Mouse (Mus musculus) mouse trophoblast stem cell (cell line): ENCODE results near the gene Tcap.
"Not testable (repeated sequence)": the region's sequence is repeated elsewhere in the genome, so short reads cannot be mapped to it uniquely, and the experiment has no call there.

ENCODE experiments used
- in situ Hi-C, 2 experiments: fragments of 300-500 bp; cut with MseI, MboI; formaldehyde crosslinking; loops; 2 replicates in 1 of 2; 3 replicates in 1 of 2; pipeline ENCODE4 v1.15.1; 2025

Tcap gene

GRCm38 (mm10) chr11:98381651-98382050 is 2.0 kb upstream of the Tcap start:
- in situ Hi-C loops = no loop called here

GRCm38 (mm10) chr11:98382405-98382804 is 1.2 kb upstream of the Tcap start:
- in situ Hi-C loops = not testable (repeated sequence)

GRCm38 (mm10) chr11:98384216-98384615 is 605 bp downstream of the Tcap start:
- in situ Hi-C loops = no loop called here

GRCm38 (mm10) chr11:98384721-98385637 is 1.4 kb downstream of the Tcap start:
- in situ Hi-C loops = no loop called here

- in situ Hi-C loops = no loop called here
These were observed 2.3 kb downstream of the Tcap start, which contains the start of gene Pnmt for GRCm38 (mm10) chr11:98385638-98386585. Pnmt (plus strand) TSS chr11:98386450.

- in situ Hi-C loops = no loop called here
These were observed 3.0 kb downstream of the Tcap start for GRCm38 (mm10) chr11:98386596-98386995.

- in situ Hi-C loops = no loop called here
These were observed 3.5 kb downstream of the Tcap start for GRCm38 (mm10) chr11:98387056-98387577.

GRCm38 (mm10) chr11:98388282-98388681 is 4.7 kb downstream of the Tcap start:
- in situ Hi-C loops = no loop called here

GRCm38 (mm10) chr11:98389221-98389780 is 5.7 kb downstream of the Tcap start:
- in situ Hi-C loops = no loop called here

GRCm38 (mm10) chr11:98390141-98390540 is 6.5 kb downstream of the Tcap start:
- in situ Hi-C loops = no loop called here

GRCm38 (mm10) chr11:98392034-98392433 is 8.4 kb downstream of the Tcap start:
- in situ Hi-C loops = no loop called here

GRCm38 (mm10) chr11:98392645-98393044 is 9.0 kb downstream of the Tcap start:
- in situ Hi-C loops = no loop called here

- in situ Hi-C loops = no loop called here
These were observed 9.7 kb downstream of the Tcap start for GRCm38 (mm10) chr11:98393317-98393716.

- in situ Hi-C loops = no loop called here
These were observed 10.7 kb downstream of the Tcap start for GRCm38 (mm10) chr11:98394301-98394700.

- in situ Hi-C loops = no loop called here
These were observed 11.4 kb downstream of the Tcap start for GRCm38 (mm10) chr11:98395041-98395440.

GRCm38 (mm10) chr11:98397946-98398345 is 14.3 kb downstream of the Tcap start:
- in situ Hi-C loops = no loop called here

GRCm38 (mm10) chr11:98400161-98400726 is 16.6 kb downstream of the Tcap start, which contains the start of gene Pgap3:
Pgap3 (minus strand) TSS chr11:98400490.
- in situ Hi-C loops = no loop called here

GRCm38 (mm10) chr11:98400816-98401215 is 17.2 kb downstream of the Tcap start:
- in situ Hi-C loops = no loop called here

GRCm38 (mm10) chr11:98406621-98407020 is 23.0 kb downstream of the Tcap start:
- in situ Hi-C loops = no loop called here

GRCm38 (mm10) chr11:98408872-98409271 is 25.3 kb downstream of the Tcap start:
- in situ Hi-C loops = no loop called here

- in situ Hi-C loops = no loop called here
These were observed 25.8 kb downstream of the Tcap start for GRCm38 (mm10) chr11:98409341-98409822.
